Mouse (Mus musculus) spleen, postnatal 10 days (tissue): ENCODE results near the gene Ctsc.
A peak's percentile ranks its signal among the peaks of the same experiment; 100 is the strongest.
"Not testable (repeated sequence)": the region's sequence is repeated elsewhere in the genome, so short reads cannot be mapped to it uniquely, and the experiment has no call there.

Source experiments
- DNase-seq, 2 experiments: peaks; one replicate each; pipeline ENCODE4 v3.0.0; 2021 to 2022; ENCODE audit warnings: low spot score in 2 of 2

Ctsc gene

DNA sequence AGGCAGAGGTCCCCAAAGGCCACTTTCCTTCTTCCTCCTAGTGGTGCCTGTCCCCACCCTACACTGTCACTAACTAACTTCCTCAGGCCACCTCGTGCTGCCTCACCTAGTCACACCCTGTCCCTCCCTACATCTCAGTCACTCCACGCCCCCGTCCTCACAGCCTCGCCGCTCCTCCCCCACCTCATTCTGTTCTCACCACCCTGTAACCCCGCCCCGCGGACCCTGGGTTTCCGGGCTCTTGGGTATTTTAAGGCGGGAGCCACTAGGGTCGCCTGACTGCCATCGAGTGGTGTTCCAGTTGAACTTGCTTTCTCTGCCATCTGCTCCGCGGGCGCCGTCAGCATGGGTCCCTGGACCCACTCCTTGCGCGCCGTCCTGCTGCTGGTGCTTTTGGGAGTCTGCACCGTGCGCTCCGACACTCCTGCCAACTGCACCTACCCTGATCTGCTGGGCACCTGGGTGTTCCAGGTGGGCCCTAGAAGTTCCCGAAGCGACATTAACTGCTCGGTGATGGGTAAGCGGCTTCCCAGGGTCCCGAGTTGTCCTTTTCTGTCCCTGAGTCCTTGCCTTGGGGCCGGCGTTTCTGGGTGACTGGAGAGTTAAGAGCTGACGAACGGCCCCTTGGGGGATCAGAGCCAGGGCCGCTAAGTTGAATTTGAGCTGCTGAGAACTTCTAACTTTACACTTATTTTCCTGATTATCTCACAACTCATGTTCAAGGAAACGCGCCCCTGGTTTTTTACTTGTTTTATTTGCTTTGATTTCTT lies at the start of gene Ctsc:
TSS of gene Ctsc (plus strand) at position 228 of the 770 bp plus-strand sequence.
- peak; percentile 71 to 91 for DNase-seq

DNA sequence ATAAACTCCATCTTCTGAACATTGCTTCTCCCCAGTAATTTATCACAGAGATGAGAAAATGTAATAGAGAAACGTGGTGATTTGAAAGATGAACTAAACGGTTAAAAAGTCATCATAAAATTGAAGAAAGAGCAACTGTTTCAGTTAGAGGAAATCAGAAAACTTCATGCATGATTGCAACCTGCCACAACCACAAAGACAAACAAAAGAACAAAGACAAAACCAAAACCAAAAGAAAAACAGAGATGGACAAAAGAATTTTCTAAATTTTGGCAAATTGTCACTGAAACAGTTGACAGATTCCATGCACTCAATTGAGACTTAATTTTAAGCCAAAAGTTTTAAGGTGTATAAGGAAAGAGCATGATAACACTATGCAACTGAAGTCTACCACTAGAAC lies 48.8 kb upstream of the Ctsc start:
- DNase-seq, result no peak

DNA sequence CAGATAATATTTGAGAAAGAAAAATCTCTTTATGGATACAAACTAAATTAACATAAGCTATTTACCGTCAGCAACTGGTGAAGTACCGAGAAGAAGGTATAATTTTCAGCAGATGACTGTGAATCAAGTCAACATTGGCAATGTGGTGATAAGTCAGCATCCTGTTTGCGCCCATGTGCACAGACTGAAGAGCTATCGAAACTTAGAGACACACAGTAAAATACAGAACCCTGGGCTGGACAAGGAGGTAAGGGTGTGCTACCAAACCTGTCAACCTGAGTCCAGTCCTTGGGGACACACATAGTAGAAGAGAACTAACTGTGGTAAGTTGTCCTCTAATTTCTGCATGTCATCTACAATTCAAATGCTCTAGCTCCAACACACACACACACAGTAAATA lies 47.8 kb upstream of the Ctsc start:
- DNase-seq, result no peak

DNA sequence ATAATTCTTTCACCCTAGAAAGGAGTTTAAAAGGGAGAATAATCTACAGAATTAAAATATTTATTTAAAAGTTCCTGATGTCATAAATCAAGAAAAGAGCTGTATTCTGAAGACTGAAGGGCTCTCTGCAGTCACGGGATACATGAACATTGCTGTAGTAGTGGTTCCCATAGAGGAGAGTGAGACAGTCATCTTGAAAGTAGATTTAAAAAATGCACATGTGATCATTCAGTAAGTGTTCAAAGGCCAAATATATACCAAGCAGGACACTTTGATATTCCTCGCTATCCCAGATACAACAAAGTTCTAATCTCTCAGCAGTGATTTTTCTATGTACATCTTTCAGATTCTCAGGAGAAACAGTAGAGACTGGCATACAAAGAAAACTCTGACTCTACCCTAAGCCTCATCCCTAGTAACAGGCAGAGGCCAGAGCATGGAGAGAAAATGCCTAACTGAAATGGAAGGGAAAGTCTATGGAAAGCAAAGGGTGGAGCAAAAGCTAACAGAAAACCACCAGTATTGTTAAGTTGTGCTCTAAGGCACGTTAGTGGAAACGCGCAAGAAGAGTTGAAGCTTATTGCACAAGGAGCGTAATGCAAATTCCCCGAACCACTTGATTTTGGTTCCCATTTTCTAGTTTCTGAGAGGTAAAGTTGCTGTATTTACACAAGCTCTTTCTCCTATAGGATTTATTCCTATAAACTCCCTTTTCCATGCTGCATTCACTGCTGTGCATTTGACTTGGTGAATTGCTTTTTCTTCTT lies 46.9 kb upstream of the Ctsc start:
- DNase-seq, result no peak

DNA sequence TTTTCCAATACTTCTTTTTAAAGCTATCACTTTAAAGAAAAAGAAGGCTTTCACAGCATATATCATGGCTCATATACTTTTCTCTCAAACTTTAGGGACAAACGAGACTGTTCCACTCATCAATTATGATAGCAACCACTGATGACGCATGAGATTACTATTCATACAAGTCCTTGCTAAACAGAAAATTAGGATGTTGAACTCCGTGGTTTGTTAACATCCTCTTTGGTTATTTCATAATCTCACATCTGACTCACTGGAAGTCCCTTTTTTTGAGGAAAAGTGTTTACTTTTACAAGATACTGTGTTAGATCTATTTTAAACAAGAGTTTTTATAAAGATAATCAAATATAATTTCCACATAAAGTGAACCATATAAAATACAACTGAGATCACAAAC lies 34.8 kb upstream of the Ctsc start:
- no peak for DNase-seq

DNA sequence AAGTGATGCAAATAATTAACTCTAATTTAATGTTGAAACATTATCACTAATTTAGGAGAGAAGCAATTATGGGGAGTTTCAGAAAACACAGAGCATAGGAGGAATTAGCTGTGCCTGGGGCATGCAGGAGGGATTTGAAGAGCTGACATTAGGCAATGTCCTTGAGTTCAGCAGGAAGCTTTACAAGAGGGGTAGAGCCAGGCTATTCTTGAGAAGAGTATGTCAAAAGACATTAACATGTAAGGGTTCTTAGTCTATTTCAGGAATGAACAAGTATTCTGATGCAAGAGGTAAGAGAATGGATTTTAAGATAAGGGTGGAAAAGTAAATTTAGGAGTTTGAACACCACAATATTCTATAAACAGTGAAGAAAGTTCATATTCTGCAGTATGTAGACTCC lies 33.4 kb upstream of the Ctsc start:
- no peak for DNase-seq

DNA sequence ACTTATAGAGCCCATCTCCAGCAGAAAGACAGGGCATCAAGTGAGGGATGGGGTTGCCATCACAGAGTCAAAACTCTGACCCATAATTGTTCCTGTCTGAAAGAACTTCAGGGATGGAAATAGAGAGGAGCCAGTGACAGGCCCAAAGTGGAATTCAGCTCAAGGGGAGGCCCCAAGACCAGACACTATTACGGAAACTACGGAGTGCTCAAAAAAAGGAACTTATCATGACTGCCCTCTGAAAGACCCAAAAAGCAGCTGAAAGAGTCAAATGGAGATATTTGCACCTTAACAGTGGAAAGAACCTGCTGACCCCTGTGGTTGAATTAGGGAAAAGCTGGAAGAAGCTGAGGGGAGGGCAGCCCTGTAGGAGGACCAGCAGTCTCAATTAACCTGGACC lies 27.5 kb upstream of the Ctsc start:
- DNase-seq, result not testable (repeated sequence)

DNA sequence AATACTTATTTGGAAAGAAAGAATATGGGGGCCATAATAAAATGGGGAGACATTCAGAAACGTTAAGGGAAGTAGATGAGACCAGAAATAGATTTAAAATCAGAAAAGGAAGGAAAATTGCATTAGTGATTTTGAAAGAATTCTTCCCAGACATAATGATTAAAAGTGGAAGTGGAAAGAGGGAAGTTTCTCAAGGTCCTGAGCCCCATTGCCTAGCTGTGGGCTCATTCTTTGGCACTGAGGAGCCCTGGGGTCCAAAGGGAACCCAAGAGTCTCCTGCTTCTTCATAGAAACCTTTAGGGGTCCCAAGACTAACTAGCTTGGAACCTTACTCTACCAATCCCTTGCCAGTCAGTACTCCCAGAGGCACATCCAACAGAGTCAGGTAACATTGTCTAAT lies 26.4 kb upstream of the Ctsc start:
- no peak for DNase-seq

DNA sequence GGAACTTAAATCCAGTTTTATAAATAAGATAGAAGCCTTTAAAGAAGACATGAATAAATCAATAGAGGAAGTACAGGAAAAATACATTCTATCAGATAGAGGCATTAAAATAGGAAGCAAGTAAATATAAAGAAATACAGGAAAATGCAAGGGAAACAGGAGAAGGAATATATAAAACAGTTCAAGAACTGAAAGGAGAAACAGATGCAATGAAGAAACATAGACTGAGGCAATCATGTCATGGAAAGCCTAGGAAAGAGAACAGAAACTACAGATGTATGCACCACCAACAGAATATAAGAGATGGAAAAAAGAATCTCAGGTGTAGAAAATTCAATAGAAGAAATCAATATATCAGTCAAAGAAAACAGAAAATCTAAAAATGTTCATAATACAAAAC lies 25.8 kb upstream of the Ctsc start:
- no peak for DNase-seq

DNA sequence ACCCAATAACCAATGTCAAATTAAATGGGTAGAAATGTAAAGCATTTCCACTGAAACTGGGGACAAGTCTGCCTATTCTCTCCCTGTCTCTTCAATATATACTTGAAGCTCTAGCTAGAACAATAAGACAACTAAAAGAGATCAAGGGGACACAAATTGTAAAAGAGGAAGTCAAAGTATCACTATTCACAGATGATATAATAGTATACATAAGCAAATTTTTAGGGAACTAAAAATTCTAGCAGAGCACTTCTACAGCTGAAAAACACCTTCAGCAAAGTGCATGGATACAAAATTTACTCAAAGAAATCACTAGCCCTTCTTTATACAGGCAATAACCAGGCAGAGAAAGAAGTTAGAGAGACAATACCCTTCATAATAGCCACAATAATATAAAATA lies 23.0 kb upstream of the Ctsc start:
- no peak for DNase-seq

DNA sequence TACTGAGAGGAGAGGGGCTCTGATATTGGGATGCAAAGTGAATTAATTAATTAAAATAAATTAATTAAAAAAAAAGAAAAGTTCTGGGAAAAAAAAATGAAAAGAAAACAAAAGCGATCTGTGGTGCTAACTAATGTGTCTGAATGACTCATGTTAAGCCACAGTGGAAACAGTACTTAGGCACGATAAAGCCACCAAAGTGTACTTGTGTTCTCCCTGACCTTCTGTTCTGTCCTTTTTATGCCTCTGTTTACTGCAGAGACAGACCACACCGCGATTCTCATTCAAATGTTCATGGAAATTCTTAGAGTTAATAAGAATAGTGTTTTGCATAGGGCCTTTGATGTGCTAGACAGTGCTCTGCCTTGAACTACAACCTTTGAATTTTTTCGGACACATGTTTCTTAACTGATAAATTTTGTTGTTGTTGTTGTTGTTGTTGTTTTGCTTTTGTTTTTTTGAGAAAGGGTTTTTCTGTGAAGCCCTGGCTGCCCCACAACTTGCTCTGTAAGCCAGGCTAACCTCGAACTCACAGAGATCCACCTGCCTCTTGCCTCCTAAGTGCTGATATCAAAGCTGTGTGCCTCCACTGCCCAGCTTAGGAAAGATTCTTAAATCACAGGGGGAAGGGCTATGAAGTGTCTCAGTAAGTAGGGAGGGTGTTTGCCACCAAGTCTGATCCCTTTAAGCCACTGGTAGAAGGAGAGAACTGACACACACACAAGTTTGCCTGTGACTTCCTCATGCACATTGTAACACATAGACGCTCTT lies 18.5 kb upstream of the Ctsc start:
- no peak for DNase-seq

DNA sequence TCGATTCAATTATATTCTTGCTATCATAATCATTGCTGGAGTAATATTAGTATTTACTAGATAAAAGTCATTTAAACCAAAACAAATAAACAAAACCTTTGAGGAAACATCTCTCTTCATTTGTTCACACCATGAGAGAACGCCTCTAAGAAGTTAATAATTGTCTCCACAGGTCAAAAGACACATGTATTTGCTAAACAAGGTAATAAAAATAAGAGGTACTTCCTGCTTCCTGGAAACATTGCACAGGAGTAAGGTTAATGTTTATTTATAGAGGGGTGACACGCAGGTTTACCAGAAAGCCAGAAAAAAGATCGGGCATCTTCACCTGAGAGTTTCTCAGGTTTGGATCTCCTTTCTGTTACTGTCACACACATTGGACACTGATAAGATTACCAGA lies 16.1 kb upstream of the Ctsc start:
- no peak for DNase-seq

DNA sequence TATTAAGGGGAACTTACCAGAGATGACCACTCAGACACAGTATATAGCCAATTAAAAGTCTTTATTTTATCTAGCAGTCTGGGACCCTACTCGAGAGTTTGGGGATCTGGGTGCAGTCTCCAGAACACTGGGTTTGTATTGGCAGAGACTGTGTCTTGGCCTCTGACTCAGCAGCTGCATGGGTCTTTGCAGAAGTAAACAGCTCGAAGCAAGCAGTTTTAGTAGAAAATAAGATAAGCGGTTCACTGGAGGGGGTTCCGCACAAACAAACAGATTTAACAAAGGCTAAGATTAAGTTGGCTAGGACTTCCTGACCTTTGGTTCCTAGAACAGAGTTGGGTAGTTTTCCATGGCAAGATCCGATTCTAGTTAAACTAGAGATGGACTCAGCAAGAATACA lies 13.0 kb upstream of the Ctsc start:
- no peak for DNase-seq

DNA sequence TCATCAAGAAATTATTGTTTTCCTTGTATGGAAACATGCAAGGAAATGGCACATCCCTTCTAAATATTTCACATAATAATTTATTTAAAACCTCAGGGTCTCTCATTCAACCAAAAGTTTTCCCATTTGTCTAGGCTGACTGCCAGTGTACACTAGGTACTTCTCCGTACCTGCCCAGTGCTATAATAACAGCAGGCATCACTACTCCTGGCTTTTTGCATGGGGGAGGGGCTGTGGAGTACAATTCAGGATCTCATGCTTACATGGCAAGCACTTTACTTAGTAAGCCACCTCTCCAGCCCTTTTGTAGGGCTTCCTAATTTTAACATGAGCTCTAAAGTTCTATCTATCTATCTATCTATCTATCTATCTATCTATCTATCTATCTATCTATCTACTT lies 8.0 kb upstream of the Ctsc start:
- DNase-seq, result no peak

DNA sequence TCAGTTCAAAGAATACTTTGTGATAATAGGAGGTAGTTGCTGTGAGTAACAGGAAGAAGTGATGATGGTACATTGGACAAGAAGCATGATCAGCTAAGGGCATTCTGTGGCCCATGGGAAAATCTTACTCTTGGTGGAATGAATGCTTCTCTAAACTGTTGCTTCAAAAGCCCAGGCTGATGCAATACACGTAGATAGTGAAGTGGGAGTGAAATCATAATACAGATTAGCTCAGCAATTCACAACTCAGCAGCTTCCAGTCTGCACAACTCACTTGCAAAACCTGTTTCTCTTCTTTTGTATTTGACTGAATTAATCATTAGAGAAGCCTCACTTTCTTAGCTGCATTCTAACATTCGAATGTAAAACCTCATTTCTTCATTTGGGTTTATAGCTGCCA lies 6.4 kb upstream of the Ctsc start:
- no peak for DNase-seq

DNA sequence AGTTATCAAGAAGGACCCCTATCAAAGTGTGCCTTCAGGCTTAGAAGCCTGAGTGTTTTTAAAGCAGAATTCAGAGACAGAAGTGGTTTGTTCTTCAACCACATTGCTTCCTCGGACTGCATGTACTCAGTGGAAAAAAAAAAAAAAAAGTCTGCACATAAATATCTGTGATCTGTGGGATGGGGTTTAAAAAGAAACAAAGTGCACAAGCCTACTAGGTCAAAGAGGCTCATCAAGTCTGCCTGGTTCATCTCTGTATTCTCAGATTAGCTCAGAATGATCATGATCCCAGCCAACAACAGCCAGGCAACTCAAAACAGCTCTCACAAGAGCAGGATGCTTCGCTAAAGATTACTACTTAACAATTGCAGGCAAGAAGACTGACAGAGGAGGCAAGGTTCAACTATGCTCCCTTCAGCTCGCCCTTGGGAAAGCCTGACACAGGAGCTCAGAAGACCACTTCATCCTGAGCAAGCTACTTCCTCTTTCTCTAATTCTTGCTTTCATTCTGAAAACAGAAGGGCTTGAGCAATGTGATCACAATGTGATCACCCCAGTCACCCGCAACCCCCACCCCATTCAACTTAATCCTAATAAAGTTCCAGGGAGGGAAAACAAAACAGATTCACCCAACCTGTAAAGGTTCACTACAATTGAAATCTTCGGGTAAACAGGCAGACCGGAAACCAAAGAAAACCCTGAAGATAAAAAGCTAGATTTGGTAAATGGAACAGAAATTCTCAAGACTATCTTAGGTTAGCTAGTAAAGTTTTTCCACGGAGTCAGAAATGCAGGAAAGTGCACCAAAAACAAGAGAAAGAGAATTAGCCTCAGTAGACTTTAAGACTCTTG lies 745 bp upstream of the Ctsc start:
- peak in 1 of 2 experiments; percentile 21 for DNase-seq

DNA sequence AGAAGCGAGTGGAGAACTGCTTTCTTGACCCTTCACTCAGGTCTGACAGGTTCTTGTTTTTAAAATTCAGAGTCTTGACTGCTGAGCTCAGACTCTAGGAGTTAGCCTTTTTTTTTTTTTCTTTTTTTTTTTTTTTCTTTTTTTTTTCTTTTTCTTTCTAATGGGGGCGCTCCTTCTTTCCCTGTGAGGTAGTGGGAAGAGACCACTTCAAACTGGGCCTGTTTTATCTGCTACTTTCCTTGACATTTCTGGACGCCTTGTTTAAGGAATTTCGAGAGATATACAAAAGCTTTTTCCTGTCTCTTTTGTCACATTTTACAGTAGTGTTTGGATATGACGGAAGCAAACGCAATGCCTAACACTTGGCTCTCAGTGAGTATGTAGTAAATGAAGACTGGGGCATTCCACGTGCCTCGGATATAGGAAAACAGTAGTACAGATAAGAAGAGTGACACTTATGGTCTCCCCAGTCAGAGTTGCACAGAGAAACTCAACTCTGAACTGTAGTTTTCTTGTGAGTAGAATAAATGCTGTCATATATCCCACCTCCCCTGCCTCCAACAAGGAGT lies 827 bp downstream of the Ctsc start:
- DNase-seq, result no peak

DNA sequence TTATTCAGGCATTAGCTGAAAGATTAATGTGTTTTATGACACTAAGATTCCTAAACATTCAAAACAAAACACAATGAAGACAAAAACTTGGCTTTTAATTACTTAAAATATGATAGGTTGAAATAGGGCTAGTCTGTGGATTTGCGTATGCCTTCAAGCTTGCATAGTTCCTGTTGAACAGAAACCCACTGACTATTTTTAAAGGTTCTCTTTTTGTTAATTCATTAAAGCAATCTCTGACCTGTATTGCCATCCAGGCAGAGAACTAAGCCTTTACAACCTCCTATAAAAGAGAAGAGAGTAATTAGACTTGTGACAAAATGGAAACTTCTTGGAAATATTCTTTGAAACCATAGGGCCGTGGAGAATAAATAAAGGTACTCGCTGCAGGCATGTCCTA lies 7.4 kb downstream of the Ctsc start:
- no peak for DNase-seq

DNA sequence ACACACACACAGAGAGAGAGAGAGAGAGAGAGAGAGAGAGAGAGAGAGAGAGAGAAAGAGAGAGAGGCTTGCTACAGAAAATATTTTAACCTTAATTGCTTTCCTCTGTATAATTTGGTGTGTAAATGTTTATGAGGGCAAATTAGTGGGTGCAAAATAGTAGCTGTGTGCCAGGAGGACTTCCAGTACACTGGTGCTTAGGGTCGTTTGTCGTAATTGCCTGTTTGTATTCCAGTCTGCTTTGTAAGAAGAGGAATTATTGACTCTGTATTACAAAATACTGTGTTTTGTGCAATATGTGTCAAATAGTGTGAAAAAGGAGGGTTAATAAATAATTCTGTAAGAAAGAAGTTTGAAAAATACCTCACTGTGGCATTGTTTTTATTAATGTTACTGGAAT lies 13.2 kb downstream of the Ctsc start:
- no peak for DNase-seq

DNA sequence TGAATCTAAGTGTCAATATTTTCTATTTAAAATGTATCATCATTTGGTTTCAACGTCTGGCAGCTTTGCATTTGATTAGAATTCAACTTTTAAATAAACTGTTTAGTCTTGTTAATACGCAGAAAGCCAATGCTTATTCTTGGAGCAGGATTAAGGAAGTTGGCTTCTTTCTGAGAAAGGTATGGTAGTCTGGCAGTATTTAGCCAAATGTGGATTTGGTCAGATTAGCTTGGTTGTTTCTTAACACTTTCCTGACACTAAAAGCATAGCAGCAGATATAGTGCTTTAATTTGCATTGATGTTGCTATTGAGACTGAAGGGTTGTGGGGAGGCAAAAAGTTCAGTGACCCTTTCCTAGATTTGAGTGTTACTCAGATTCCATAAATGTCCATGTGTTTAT lies 14.2 kb downstream of the Ctsc start:
- DNase-seq, result no peak

DNA sequence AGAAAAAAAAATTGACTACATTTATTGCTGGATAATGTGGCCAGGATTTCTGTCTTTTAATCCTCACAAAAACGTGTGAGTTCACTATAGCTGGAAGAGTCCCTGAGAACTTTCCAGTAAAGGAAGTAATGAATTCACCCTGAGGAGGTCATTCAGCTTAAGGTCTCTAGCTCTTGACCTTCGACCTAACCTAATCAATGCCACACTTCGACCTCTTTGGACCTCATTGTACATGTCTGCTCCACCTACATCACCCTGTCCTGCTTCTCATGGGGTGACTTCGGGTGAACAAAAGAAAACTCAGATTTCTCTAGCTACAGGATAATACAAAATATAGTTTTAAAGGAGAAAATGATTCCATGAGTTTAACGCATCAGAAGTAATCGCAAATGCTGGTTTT lies 16.0 kb downstream of the Ctsc start:
- no peak for DNase-seq
